Mouse (Mus musculus) heart, postnatal 0 days (tissue): Measurements from ENCODE around the gene Zfp871. TPM values are rescaled to one million over a fixed set of nuclear protein-coding genes. Genes with fewer than 3 reads are reported as not detected.

ENCODE experiments used
- ATAC-seq: fragments of 200-750 bp; cut with Nextera tagmentation; 2 replicates; pipeline ENCODE4 v1.8.0; 2017; ENCODE audit warnings: low read depth, moderate number of reproducible peaks, moderate library complexity; ENCODE audit not compliant: insufficient read depth
- DNase-seq: peaks from one replicate; pipeline ENCODE4 v3.0.0-alpha.2; 2016; ENCODE audit warnings: low spot score
- H3K27ac ChIP-seq: fragments of 300-500 bp; sonication (generic); 2 replicates; pipeline ENCODE4 v1.5.1; 2014; ENCODE audit warnings: low read depth, mild to moderate bottlenecking
- H3K27me3 ChIP-seq: fragments of 300-500 bp; sonication (generic); 2 replicates; pipeline ENCODE4 v1.6.1; 2014; ENCODE audit warnings: low read length, mixed read lengths; ENCODE audit not compliant: control insufficient read depth, insufficient read depth
- H3K36me3 ChIP-seq: fragments of 300-500 bp; sonication (generic); replicated peaks from 2 replicates; pipeline ENCODE4 v1.6.1; 2014; ENCODE audit warnings: low read length, mixed read lengths; ENCODE audit not compliant: control insufficient read depth, insufficient read depth
- H3K4me1 ChIP-seq: fragments of 300-500 bp; sonication (generic); 2 replicates; pipeline ENCODE4 v1.6.1; 2014; ENCODE audit warnings: antibody characterized with exemption; ENCODE audit not compliant: control insufficient read depth, insufficient read depth
- H3K4me2 ChIP-seq: fragments of 300-500 bp; sonication (generic); 2 replicates; pipeline ENCODE4 v1.6.1; 2014; ENCODE audit warnings: low read depth, mild to moderate bottlenecking, low read length, moderate library complexity
- H3K4me3 ChIP-seq: fragments of 300-500 bp; sonication (generic); 2 replicates; pipeline ENCODE4 v1.5.1; 2014; ENCODE audit warnings: low read depth, low read length
- H3K9ac ChIP-seq: fragments of 300-500 bp; sonication (generic); replicated peaks from 2 replicates; pipeline ENCODE4 v1.6.1; 2014; ENCODE audit warnings: low read depth, low read length, mixed read lengths
- H3K9me3 ChIP-seq: fragments of 300-500 bp; sonication (generic); replicated peaks from 2 replicates; pipeline ENCODE4 v1.6.1; 2016; ENCODE audit warnings: low read length; ENCODE audit not compliant: control insufficient read depth
- CTCF ChIP-seq: IDR thresholded peaks from 2 replicates; pipeline ENCODE4 v1.5.1; 2016; ENCODE audit warnings: antibody characterized with exemption, control low read depth, low read depth
- EP300 ChIP-seq: IDR thresholded peaks from 2 replicates; pipeline ENCODE4 v1.6.1; 2016; ENCODE audit warnings: antibody characterized with exemption, low read depth
- WGBS: fragments of 180-500 bp; shearing (Covaris S2); extraction: QIAGEN DNeasy Blood & Tissue Kit; methylation state at CpG from one replicate; pipeline ENCODE4 v1.1.7; 2014; 5-methylcytosine and 5-hydroxymethylcytosine counted together
- polyA plus RNA-seq: library from polyadenylated mRNA; unstranded; fragments of >200 nt; fragmentation: Nextera tagmentation; extraction: Ambion mirVana; gene quantifications from 2 replicates; pipeline ENCODE4 v1.2.1, GENCODE M21; 2015
- total RNA-seq: library from RNA; depleted of rRNA; stranded (reverse); fragments of >200 nt; gene quantifications from 2 replicates; pipeline ENCODE4 v1.2.3, GENCODE M21; 2014; ENCODE audit warnings: low replicate concordance

Gene Zfp871
- total and polyA plus RNA-seq, 2 experiments from 2014 or later = 16.1 to 19.6 TPM

DNA sequence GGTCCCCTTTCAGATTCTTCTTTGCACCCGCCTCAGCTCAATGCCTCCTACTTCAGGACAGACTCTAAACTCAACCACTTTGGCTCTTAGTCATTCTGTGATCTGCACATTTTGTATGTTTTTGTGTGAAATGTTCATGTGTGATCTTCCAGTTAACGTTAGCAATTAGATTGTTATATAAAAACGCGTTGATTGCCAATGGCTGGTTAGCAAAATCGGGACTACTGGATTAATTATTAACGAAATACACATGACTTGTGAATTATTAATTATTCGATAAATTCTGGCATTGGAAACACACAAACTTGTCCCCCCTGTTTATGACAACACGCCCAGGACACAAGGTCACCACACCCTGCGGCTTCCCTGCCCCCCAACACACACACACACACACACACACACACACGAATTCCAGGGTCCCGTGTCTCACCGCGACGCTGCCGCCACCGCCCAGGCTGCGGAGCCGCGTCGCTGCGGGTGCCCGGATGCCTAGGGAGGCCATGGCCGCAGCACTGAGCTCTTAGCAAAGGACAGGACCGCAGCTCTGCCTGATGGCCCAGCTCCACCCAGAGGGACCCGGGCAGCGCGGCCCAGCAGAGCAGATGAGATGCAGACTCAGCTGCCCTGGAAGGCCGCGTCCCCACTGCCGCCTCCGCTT, 522 bp downstream of the Zfp871 start:
- Histone ChIP-seq H3K27me3 (no peaks in the 10 kb centered on the region), H3K4me3 (peak overlapping the region; percentile 94), H3K4me2 (peak overlapping the region; percentile 83), H3K4me1 (peaks cover 16% of the 10 kb centered on the region), H3K9me3 (no peaks in the 10 kb centered on the region), H3K36me3 (peaks cover 26% of the 10 kb centered on the region; the same call in 1 of the 2 replicates), H3K27ac (peak overlapping the region; percentile 99), H3K9ac (peak overlapping the region; percentile 95)
- TF ChIP-seq EP300 (0 out of 2 replicates have a peak, but pooled peaks have one; percentile 45), CTCF (no peak)
- WGBS = under 1% methylated on average over 31 of the region's 31 CpGs
- ATAC-seq = peak; percentile 85
- DNase-seq = no peak

DNA sequence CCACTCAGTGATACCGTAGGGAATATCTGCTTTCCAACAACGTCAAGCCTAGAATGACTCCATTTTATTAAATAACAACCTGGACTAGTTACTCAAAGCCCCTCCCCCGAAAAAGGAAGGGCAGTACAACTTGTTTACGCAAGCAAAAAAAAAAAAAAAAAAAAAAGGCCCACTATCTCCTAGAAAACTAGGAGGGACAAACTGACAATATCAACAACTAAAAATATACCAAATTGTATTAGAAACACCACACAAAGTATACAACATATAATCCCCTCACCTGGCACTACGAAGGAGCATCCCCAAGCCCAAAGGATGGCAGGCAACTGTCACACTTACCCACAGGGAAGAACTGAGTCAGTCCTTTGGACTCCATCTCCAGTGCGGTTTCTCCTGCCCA, 1.1 kb downstream of the Zfp871 start:
- no peak for ATAC-seq
- no peak for TF ChIP-seq CTCF
- TF ChIP-seq EP300 = no peak
- WGBS = 37% methylated on average over 6 of the region's 6 CpGs

DNA sequence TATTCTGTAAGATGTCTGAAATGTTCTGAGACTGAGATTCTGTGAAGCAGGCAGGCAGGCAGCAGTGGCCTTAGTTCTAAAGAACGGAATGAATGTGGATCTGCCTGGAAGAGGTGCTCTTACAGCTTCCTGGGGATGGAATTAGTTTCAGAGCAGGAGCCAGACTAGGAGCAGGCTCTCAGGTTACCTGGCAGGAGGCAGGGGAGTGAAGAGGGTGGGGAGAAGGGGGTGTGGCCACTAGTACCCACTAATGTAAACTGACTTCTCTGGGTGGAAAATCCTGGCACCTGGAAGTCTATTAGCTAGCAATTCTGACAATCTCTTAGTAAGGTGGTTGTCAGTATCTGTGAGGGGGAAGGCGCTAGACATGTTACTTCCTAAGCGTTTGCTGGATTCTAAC, 2.4 kb downstream of the Zfp871 start:
- TF ChIP-seq CTCF = no peak
- TF ChIP-seq EP300 = no peak
- Histone ChIP-seq H3K27me3 (no peaks in the 10 kb centered on the region), H3K9ac (no peak overlapping the region), H3K4me2 (no peak overlapping the region), H3K4me1 (peaks cover 16% of the 10 kb centered on the region), H3K4me3 (no peak overlapping the region), H3K36me3 (peaks cover 26% of the 10 kb centered on the region; the same call in 1 of the 2 replicates), H3K9me3 (no peaks in the 10 kb centered on the region), H3K27ac (no peak overlapping the region)
- ATAC-seq (no peak), DNase-seq (no peak)
- WGBS = 77% methylated on average over 3 of the region's 3 CpGs

More for the DNA sequence above, 1.1 kb downstream of the Zfp871 start:
- no peak overlapping the region for H3K27ac ChIP-seq
- no peak for DNase-seq
- H3K9ac ChIP-seq = peak overlapping the region; percentile 95
- peaks cover 16% of the 10 kb centered on the region for H3K4me1 ChIP-seq
- peaks cover 26% of the 10 kb centered on the region; the same call in 1 of the 2 replicates for H3K36me3 ChIP-seq
- H3K9me3 ChIP-seq = no peaks in the 10 kb centered on the region
- peak overlapping the region; percentile 83 for H3K4me2 ChIP-seq
- H3K27me3 ChIP-seq = no peaks in the 10 kb centered on the region
- peak overlapping the region; percentile 94 for H3K4me3 ChIP-seq

DNA sequence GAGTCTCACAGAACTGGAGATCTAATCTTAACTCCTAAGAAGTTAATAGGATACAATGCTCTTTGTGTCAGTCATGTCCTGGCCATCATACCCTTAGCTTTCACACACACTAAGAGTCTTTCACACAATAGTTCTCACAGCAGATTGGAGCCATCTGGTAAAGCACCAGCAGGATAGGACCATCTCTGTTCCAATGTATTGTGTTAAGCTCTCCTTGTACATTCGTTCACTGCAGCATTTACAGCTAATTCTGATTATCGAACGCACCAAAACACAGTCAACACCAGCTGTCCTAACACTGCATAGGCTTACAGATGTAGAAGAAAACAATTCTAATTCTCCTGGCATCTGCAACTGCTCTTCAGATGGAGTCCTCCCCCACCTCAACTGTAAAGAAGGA, 10.5 kb downstream of the Zfp871 start:
- no peak overlapping the region for H3K27ac ChIP-seq
- no peak for TF ChIP-seq CTCF
- no peak for TF ChIP-seq EP300
- 91% methylated on average over 3 of the region's 3 CpGs for WGBS
- H3K9me3 ChIP-seq = no peaks in the 10 kb centered on the region
- H3K27me3 ChIP-seq = no peaks in the 10 kb centered on the region
- DNase-seq = no peak
- no peak overlapping the region for H3K4me3 ChIP-seq
- ATAC-seq = no peak
- H3K4me2 ChIP-seq = no peak overlapping the region
- peaks cover 55% of the 10 kb centered on the region for H3K36me3 ChIP-seq
- H3K9ac ChIP-seq = no peak overlapping the region
- H3K4me1 ChIP-seq = no peaks in the 10 kb centered on the region

DNA sequence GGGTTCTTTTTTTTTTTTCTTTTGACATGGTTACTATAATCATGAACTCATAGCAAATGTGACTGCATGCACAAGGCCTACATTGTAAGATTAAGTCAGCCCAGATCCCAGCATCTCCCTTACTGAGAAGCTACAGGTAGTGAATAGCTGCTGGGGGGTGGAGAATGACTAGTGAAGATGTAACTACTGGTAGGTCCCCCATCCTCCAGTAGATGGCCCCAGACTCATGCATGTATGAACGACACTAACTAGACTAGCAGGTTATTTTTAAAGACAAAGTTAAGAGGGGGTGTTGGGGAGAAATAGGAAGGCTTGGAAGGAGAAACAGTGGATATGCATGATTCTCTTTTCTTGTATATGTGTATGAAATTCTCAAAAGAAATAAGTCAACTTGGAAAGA, 16.9 kb downstream of the Zfp871 start:
- DNase-seq (peak; percentile 37), ATAC-seq (no peak)
- WGBS = 34% methylated on average over 1 of the region's 1 CpGs
- Histone ChIP-seq H3K9ac (no peak overlapping the region), H3K36me3 (peaks cover 68% of the 10 kb centered on the region), H3K27ac (no peak overlapping the region), H3K4me1 (no peaks in the 10 kb centered on the region), H3K4me3 (no peak overlapping the region), H3K4me2 (no peak overlapping the region), H3K9me3 (no peaks in the 10 kb centered on the region), H3K27me3 (no peaks in the 10 kb centered on the region)
- no peak for TF ChIP-seq EP300
- peak; percentile 52 for TF ChIP-seq CTCF

DNA sequence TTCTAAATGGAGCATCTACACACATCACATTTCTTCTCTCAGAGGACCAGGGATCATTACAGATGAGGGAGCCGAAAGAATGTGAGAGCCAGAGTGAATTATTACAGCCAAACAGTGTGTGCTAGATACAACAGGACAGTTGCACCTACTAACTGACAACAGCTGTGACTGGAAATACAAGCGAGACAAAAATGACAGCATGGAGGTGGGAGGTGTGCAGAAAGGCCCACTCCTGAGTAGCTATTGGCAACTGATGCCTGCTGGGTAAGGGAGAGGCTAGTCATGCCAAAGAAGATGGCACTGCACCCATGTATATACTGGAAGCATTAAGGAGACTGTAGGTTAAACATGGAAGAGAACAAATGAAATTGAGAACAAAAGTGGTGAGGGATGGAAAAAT, 21.7 kb downstream of the Zfp871 start:
- no peaks in the 10 kb centered on the region for H3K4me1 ChIP-seq
- H3K27ac ChIP-seq = no peak overlapping the region
- no peaks in the 10 kb centered on the region for H3K9me3 ChIP-seq
- DNase-seq (no peak), ATAC-seq (no peak)
- H3K27me3 ChIP-seq = no peaks in the 10 kb centered on the region
- TF ChIP-seq CTCF (no peak), EP300 (no peak)
- H3K36me3 ChIP-seq = peaks cover 41% of the 10 kb centered on the region
- no peak overlapping the region for H3K4me3 ChIP-seq
- WGBS = 94% methylated on average over 2 of the region's 2 CpGs
- H3K4me2 ChIP-seq = no peak overlapping the region
- no peak overlapping the region for H3K9ac ChIP-seq
